Mouse (Mus musculus): ENCODE measurements around the gene Uvrag. TPM values are rescaled to one million over a fixed set of nuclear protein-coding genes. Genes with fewer than 3 reads are reported as not detected.
"Not testable (repeated sequence)": the region's sequence is repeated elsewhere in the genome, so short reads cannot be mapped to it uniquely, and the experiment has no call there.

The Uvrag gene
- polyA plus RNA-seq, 1 experiment, result 74.6 TPM

DNA sequence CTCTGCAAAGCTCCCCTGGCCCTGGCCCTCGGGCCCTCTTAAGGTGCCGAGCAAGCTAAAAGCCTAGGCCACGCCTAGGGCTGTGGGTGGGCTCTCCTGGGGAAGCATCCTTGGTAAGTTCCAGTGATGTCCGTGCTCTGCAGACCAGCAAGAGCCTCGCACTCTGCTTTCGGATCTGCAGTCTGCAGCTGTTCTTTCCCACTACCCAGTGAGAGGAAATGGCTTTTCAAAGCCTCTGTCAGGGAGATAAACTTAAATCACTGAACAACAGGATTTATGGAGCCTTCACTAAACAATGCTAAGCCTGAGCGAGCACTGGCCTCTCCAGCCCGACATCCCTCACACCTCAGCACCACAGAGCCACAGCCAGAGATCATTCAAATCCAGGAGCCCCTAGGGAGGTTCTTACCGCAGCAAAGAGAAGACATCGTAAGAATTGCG is 75.5 kb downstream of the Uvrag start:
- H3K27me3 ChIP-seq (ENCODE audit: control insufficient read depth, insufficient read depth, low read length), result no peaks in the 10 kb centered on the region
- H3K4me1 ChIP-seq (replicated peaks; ENCODE audit: control insufficient read depth, insufficient read depth, low read length), result no peaks in the 10 kb centered on the region
- WGBS, result 94% methylated on average over 11 of the region's 11 CpGs
- no peak overlapping the region for H3K4me3 ChIP-seq (ENCODE audit: control insufficient read depth, insufficient read depth, low read length)
- DNase-seq, result no peak
- peaks cover 4% of the 10 kb centered on the region; the same call in 1 of the 2 replicates for H3K36me3 ChIP-seq (ENCODE audit: control insufficient read depth, insufficient read depth, low read length)
- TF ChIP-seq POLR2A (IDR thresholded peaks at IDR 0.05; ENCODE audit: control insufficient read depth, extremely low read depth, insufficient read depth, low read length, poor library complexity) (no peak), CTCF (IDR thresholded peaks at IDR 0.05; ENCODE audit: borderline replicate concordance, control insufficient read depth, extremely low read depth, insufficient read depth, low read length, poor library complexity) (no peak)
- no peak overlapping the region for H3K27ac ChIP-seq (ENCODE audit: control insufficient read depth, insufficient read depth, low read length)

- DNase-seq, result no peak
- Histone ChIP-seq H3K36me3 (ENCODE audit: control insufficient read depth, insufficient read depth, low read length) (peaks cover 4% of the 10 kb centered on the region; the same call in 1 of the 2 replicates), H3K4me3 (ENCODE audit: control insufficient read depth, insufficient read depth, low read length) (no peak overlapping the region), H3K4me1 (replicated peaks; ENCODE audit: control insufficient read depth, insufficient read depth, low read length) (no peaks in the 10 kb centered on the region), H3K27ac (ENCODE audit: control insufficient read depth, insufficient read depth, low read length) (no peak overlapping the region), H3K27me3 (ENCODE audit: control insufficient read depth, insufficient read depth, low read length) (no peaks in the 10 kb centered on the region)
- WGBS, result 95% methylated on average over 3 of the region's 3 CpGs
- no peak for TF ChIP-seq POLR2A (IDR thresholded peaks at IDR 0.05; ENCODE audit: control insufficient read depth, extremely low read depth, insufficient read depth, low read length, poor library complexity)
- TF ChIP-seq CTCF (IDR thresholded peaks at IDR 0.05; ENCODE audit: borderline replicate concordance, control insufficient read depth, extremely low read depth, insufficient read depth, low read length, poor library complexity), result no peak
Measured at GRCm38 (mm10) chr7:99064795-99065194, 76.1 kb downstream of the Uvrag start.

GRCm38 (mm10) chr7:99062263-99062662 is 78.7 kb downstream of the Uvrag start:
- not testable (repeated sequence) for H3K4me3 ChIP-seq (ENCODE audit: control insufficient read depth, insufficient read depth, low read length); DNase-seq; H3K4me1 ChIP-seq (replicated peaks; ENCODE audit: control insufficient read depth, insufficient read depth, low read length); H3K36me3 ChIP-seq (ENCODE audit: control insufficient read depth, insufficient read depth, low read length); H3K27ac ChIP-seq (ENCODE audit: control insufficient read depth, insufficient read depth, low read length); H3K27me3 ChIP-seq (ENCODE audit: control insufficient read depth, insufficient read depth, low read length)
- WGBS, result 95% methylated on average over 3 of the region's 3 CpGs

DNA sequence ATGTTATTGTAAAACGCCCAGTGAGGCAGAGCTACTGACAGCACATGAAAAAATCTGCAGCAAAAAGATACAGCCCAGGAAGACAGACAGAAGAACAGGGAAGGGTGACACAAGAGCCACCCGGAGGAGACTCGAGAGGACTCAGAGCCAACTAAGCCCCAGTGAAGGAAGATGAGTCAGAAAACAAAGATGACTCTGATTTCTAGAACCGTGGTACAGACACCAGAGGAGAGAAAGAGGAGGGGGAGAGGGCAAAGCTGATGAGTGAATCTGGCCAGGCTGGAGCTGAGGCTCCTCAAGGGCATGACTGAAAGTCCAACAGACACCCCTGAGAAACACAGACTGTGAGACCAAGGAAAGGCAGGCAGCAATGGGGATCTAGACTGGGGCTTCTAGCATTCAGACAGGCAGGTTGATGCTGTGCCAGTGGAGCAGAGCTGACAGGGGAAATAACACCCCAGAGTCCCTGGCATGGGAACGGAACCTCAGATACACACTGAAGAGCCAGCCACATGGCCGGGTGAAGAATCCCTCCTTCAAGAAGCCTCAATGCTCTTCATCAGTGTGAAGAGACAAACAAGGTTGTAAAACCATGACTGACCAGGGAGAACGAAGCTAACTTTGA is 79.8 kb downstream of the Uvrag start:
- no peaks in the 10 kb centered on the region for H3K4me1 ChIP-seq (replicated peaks; ENCODE audit: control insufficient read depth, insufficient read depth, low read length)
- TF ChIP-seq POLR2A (IDR thresholded peaks at IDR 0.05; ENCODE audit: control insufficient read depth, extremely low read depth, insufficient read depth, low read length, poor library complexity) (no peak), CTCF (IDR thresholded peaks at IDR 0.05; ENCODE audit: borderline replicate concordance, control insufficient read depth, extremely low read depth, insufficient read depth, low read length, poor library complexity) (no peak)
- WGBS, result 88% methylated on average over 7 of the region's 7 CpGs
- DNase-seq, result no peak
- H3K27me3 ChIP-seq (ENCODE audit: control insufficient read depth, insufficient read depth, low read length), result no peaks in the 10 kb centered on the region
- H3K36me3 ChIP-seq (ENCODE audit: control insufficient read depth, insufficient read depth, low read length), result peaks cover 4% of the 10 kb centered on the region; the same call in 1 of the 2 replicates
- H3K4me3 ChIP-seq (ENCODE audit: control insufficient read depth, insufficient read depth, low read length), result no peak overlapping the region
- no peak overlapping the region for H3K27ac ChIP-seq (ENCODE audit: control insufficient read depth, insufficient read depth, low read length)

- DNase-seq, result no peak
- 95% methylated on average over 5 of the region's 5 CpGs for WGBS
- no peak overlapping the region for H3K4me3 ChIP-seq (ENCODE audit: control insufficient read depth, insufficient read depth, low read length)
- H3K36me3 ChIP-seq (ENCODE audit: control insufficient read depth, insufficient read depth, low read length), result 0 out of 2 replicates have a peak, but pooled peaks cover under 1% of the 10 kb centered on the region
- no peak overlapping the region for H3K27ac ChIP-seq (ENCODE audit: control insufficient read depth, insufficient read depth, low read length)
- H3K27me3 ChIP-seq (ENCODE audit: control insufficient read depth, insufficient read depth, low read length), result no peaks in the 10 kb centered on the region
- H3K4me1 ChIP-seq (replicated peaks; ENCODE audit: control insufficient read depth, insufficient read depth, low read length), result no peaks in the 10 kb centered on the region
- no peak for TF ChIP-seq CTCF (IDR thresholded peaks at IDR 0.05; ENCODE audit: borderline replicate concordance, control insufficient read depth, extremely low read depth, insufficient read depth, low read length, poor library complexity)
- TF ChIP-seq POLR2A (IDR thresholded peaks at IDR 0.05; ENCODE audit: control insufficient read depth, extremely low read depth, insufficient read depth, low read length, poor library complexity), result no peak
Measured at GRCm38 (mm10) chr7:99060476-99060875, 80.5 kb downstream of the Uvrag start.

GRCm38 (mm10) chr7:99059934-99060333 is 81.0 kb downstream of the Uvrag start:
- H3K27ac ChIP-seq (ENCODE audit: control insufficient read depth, insufficient read depth, low read length), result no peak overlapping the region
- WGBS, result 97% methylated on average over 8 of the region's 8 CpGs
- H3K36me3 ChIP-seq (ENCODE audit: control insufficient read depth, insufficient read depth, low read length), result no peaks in the 10 kb centered on the region
- no peak for DNase-seq
- H3K4me3 ChIP-seq (ENCODE audit: control insufficient read depth, insufficient read depth, low read length), result no peak overlapping the region
- H3K4me1 ChIP-seq (replicated peaks; ENCODE audit: control insufficient read depth, insufficient read depth, low read length), result no peaks in the 10 kb centered on the region
- TF ChIP-seq CTCF (IDR thresholded peaks at IDR 0.05; ENCODE audit: borderline replicate concordance, control insufficient read depth, extremely low read depth, insufficient read depth, low read length, poor library complexity), result no peak
- no peak for TF ChIP-seq POLR2A (IDR thresholded peaks at IDR 0.05; ENCODE audit: control insufficient read depth, extremely low read depth, insufficient read depth, low read length, poor library complexity)
- no peaks in the 10 kb centered on the region for H3K27me3 ChIP-seq (ENCODE audit: control insufficient read depth, insufficient read depth, low read length)

All from thymus, adult 2 months (tissue).